Mouse (Mus musculus): ENCODE measurements around the gene Dgcr8. TPM values are rescaled to one million over a fixed set of nuclear protein-coding genes. Genes with fewer than 3 reads are reported as not detected.

Gene Dgcr8
- polyA plus RNA-seq, 2 experiments: 8.8 to 23.4 TPM

GRCm38 (mm10) chr16:18327936-18328335 lies 38.9 kb upstream of the Dgcr8 start:
- DNase-seq (ENCODE audit: low read depth in 3 of 3, low spot score in 3 of 3): no peak
- no peak for ATAC-seq (ENCODE audit: insufficient read depth)
- H3K9ac ChIP-seq (replicated peaks): no peak overlapping the region
- no peak overlapping the region for H3K4me2 ChIP-seq (ENCODE audit: low read depth)
- TF ChIP-seq CTCF (IDR thresholded peaks at IDR 0.05; ENCODE audit: low read depth) (no peak), EP300 (IDR thresholded peaks at IDR 0.05; ENCODE audit: low read depth) (no peak)
- H3K4me1 ChIP-seq (replicated peaks; ENCODE audit: control insufficient read depth in 2 of 2, insufficient read depth in 2 of 2, low read length in 1 of 2): no peaks in the 10 kb centered on the region
- WGBS (ENCODE audit: insufficient replicate concordance): 83% methylated on average over 9 of the region's 9 CpGs
- H3K4me3 ChIP-seq (ENCODE audit: insufficient read depth in 1 of 2, low read depth in 2 of 2, low read length in 2 of 2): no peak overlapping the region
- H3K27ac ChIP-seq: no peak overlapping the region
- H3K36me3 ChIP-seq (replicated peaks; ENCODE audit: control insufficient read depth, insufficient read depth, low read depth): peaks cover 12% of the 10 kb centered on the region
- no peaks in the 10 kb centered on the region for H3K27me3 ChIP-seq (ENCODE audit: control insufficient read depth, insufficient read depth, low read length)
- H3K9me3 ChIP-seq (ENCODE audit: control insufficient read depth, low read length): no peaks in the 10 kb centered on the region

- Histone ChIP-seq H3K4me3 (ENCODE audit: insufficient read depth in 1 of 2, low read depth in 2 of 2, low read length in 2 of 2) (no peak overlapping the region), H3K4me2 (ENCODE audit: low read depth) (no peak overlapping the region), H3K27me3 (ENCODE audit: control insufficient read depth, insufficient read depth, low read length) (no peaks in the 10 kb centered on the region), H3K9ac (replicated peaks) (no peak overlapping the region), H3K36me3 (replicated peaks; ENCODE audit: control insufficient read depth, insufficient read depth, low read depth) (peaks cover 25% of the 10 kb centered on the region), H3K9me3 (ENCODE audit: control insufficient read depth, low read length) (no peaks in the 10 kb centered on the region), H3K4me1 (replicated peaks; ENCODE audit: control insufficient read depth in 2 of 2, insufficient read depth in 2 of 2, low read length in 1 of 2) (no peaks in the 10 kb centered on the region), H3K27ac (no peak overlapping the region)
- TF ChIP-seq CTCF (IDR thresholded peaks at IDR 0.05; ENCODE audit: low read depth) (no peak), EP300 (IDR thresholded peaks at IDR 0.05; ENCODE audit: low read depth) (no peak)
- no peak for ATAC-seq (ENCODE audit: insufficient read depth)
- WGBS (ENCODE audit: insufficient replicate concordance): 64% methylated on average over 4 of the region's 4 CpGs
- DNase-seq (ENCODE audit: low read depth in 3 of 3, low spot score in 3 of 3): no peak
These were observed 36.7 kb upstream of the Dgcr8 start for GRCm38 (mm10) chr16:18325741-18326140.

- WGBS (ENCODE audit: insufficient replicate concordance): 79% methylated on average over 6 of the region's 6 CpGs
- H3K27ac ChIP-seq: no peak overlapping the region
- H3K27me3 ChIP-seq (ENCODE audit: control insufficient read depth, insufficient read depth, low read length): no peaks in the 10 kb centered on the region
- no peaks in the 10 kb centered on the region for H3K4me1 ChIP-seq (replicated peaks; ENCODE audit: control insufficient read depth in 2 of 2, insufficient read depth in 2 of 2, low read length in 1 of 2)
- ATAC-seq (ENCODE audit: insufficient read depth) (no peak), DNase-seq (ENCODE audit: low read depth in 3 of 3, low spot score in 3 of 3) (no peak)
- no peak overlapping the region for H3K9ac ChIP-seq (replicated peaks)
- no peaks in the 10 kb centered on the region for H3K9me3 ChIP-seq (ENCODE audit: control insufficient read depth, low read length)
- TF ChIP-seq EP300 (IDR thresholded peaks at IDR 0.05; ENCODE audit: low read depth) (no peak), CTCF (IDR thresholded peaks at IDR 0.05; ENCODE audit: low read depth) (no peak)
- no peak overlapping the region for H3K4me3 ChIP-seq (ENCODE audit: insufficient read depth in 1 of 2, low read depth in 2 of 2, low read length in 2 of 2)
- peaks cover 32% of the 10 kb centered on the region for H3K36me3 ChIP-seq (replicated peaks; ENCODE audit: control insufficient read depth, insufficient read depth, low read depth)
- H3K4me2 ChIP-seq (ENCODE audit: low read depth): no peak overlapping the region
These were observed 35.0 kb upstream of the Dgcr8 start for GRCm38 (mm10) chr16:18324031-18324430.

GRCm38 (mm10) chr16:18323460-18323859 lies 34.4 kb upstream of the Dgcr8 start:
- Histone ChIP-seq H3K4me2 (ENCODE audit: low read depth) (no peak overlapping the region), H3K9me3 (ENCODE audit: control insufficient read depth, low read length) (no peaks in the 10 kb centered on the region), H3K4me1 (replicated peaks; ENCODE audit: control insufficient read depth in 2 of 2, insufficient read depth in 2 of 2, low read length in 1 of 2) (no peaks in the 10 kb centered on the region), H3K27me3 (ENCODE audit: control insufficient read depth, insufficient read depth, low read length) (no peaks in the 10 kb centered on the region), H3K9ac (replicated peaks) (no peak overlapping the region), H3K27ac (no peak overlapping the region), H3K4me3 (ENCODE audit: insufficient read depth in 1 of 2, low read depth in 2 of 2, low read length in 2 of 2) (no peak overlapping the region), H3K36me3 (replicated peaks; ENCODE audit: control insufficient read depth, insufficient read depth, low read depth) (peaks cover 32% of the 10 kb centered on the region)
- DNase-seq (ENCODE audit: low read depth in 3 of 3, low spot score in 3 of 3) (no peak), ATAC-seq (ENCODE audit: insufficient read depth) (no peak)
- 86% methylated on average over 2 of the region's 2 CpGs for WGBS (ENCODE audit: insufficient replicate concordance)
- TF ChIP-seq CTCF (IDR thresholded peaks at IDR 0.05; ENCODE audit: low read depth) (no peak), EP300 (IDR thresholded peaks at IDR 0.05; ENCODE audit: low read depth) (no peak)

- H3K36me3 ChIP-seq (replicated peaks; ENCODE audit: control insufficient read depth, insufficient read depth, low read depth): peaks cover 38% of the 10 kb centered on the region
- H3K27ac ChIP-seq: no peak overlapping the region
- H3K4me2 ChIP-seq (ENCODE audit: low read depth): no peak overlapping the region
- no peaks in the 10 kb centered on the region for H3K27me3 ChIP-seq (ENCODE audit: control insufficient read depth, insufficient read depth, low read length)
- no peaks in the 10 kb centered on the region for H3K4me1 ChIP-seq (replicated peaks; ENCODE audit: control insufficient read depth in 2 of 2, insufficient read depth in 2 of 2, low read length in 1 of 2)
- 68% methylated on average over 2 of the region's 2 CpGs for WGBS (ENCODE audit: insufficient replicate concordance)
- DNase-seq (ENCODE audit: low read depth in 3 of 3, low spot score in 3 of 3) (no peak), ATAC-seq (ENCODE audit: insufficient read depth) (no peak)
- H3K9ac ChIP-seq (replicated peaks): no peak overlapping the region
- TF ChIP-seq CTCF (IDR thresholded peaks at IDR 0.05; ENCODE audit: low read depth) (no peak), EP300 (IDR thresholded peaks at IDR 0.05; ENCODE audit: low read depth) (no peak)
- no peaks in the 10 kb centered on the region for H3K9me3 ChIP-seq (ENCODE audit: control insufficient read depth, low read length)
- no peak overlapping the region for H3K4me3 ChIP-seq (ENCODE audit: insufficient read depth in 1 of 2, low read depth in 2 of 2, low read length in 2 of 2)
These were observed 32.4 kb upstream of the Dgcr8 start for GRCm38 (mm10) chr16:18321443-18321842.
